Mouse (Mus musculus) forebrain, embryonic 16.5 days (tissue): ENCODE results near the gene Tprgl. TPM values are rescaled to one million over a fixed set of nuclear protein-coding genes. Genes with fewer than 3 reads are reported as not detected.

ENCODE experiments used
- ATAC-seq: fragments of 200-750 bp; cut with Nextera tagmentation; 2 replicates; pipeline ENCODE4 v1.8.0; 2017; ENCODE audit warnings: mild to moderate bottlenecking, moderate library complexity
- H3K27ac ChIP-seq: fragments of 300-500 bp; sonication (generic); 2 replicates; pipeline ENCODE4 v1.5.1; 2014; ENCODE audit warnings: low read length, control low read depth
- H3K27me3 ChIP-seq: fragments of 300-500 bp; sonication (generic); replicated peaks from 2 replicates; pipeline ENCODE4 v1.6.1; 2014; ENCODE audit warnings: low read length; ENCODE audit not compliant: control insufficient read depth, insufficient read depth
- H3K36me3 ChIP-seq: fragments of 300-500 bp; sonication (generic); 2 replicates; pipeline ENCODE4 v1.6.1; 2014; ENCODE audit not compliant: control insufficient read depth, insufficient read depth
- H3K4me1 ChIP-seq: fragments of 300-500 bp; sonication (generic); replicated peaks from 2 replicates; pipeline ENCODE4 v1.6.1; 2014; ENCODE audit warnings: low read length; ENCODE audit not compliant: control insufficient read depth, insufficient read depth
- H3K4me2 ChIP-seq: fragments of 300-500 bp; sonication (generic); 2 replicates; pipeline ENCODE4 v1.6.1; 2014; ENCODE audit warnings: mild to moderate bottlenecking, low read length, control low read depth
- H3K4me3 ChIP-seq: fragments of 300-500 bp; sonication (generic); replicated peaks from 2 replicates; pipeline ENCODE4 v1.5.1; 2014; ENCODE audit warnings: mild to moderate bottlenecking, low read length, control low read depth
- H3K9ac ChIP-seq: fragments of 300-500 bp; sonication (generic); replicated peaks from 2 replicates; pipeline ENCODE4 v1.6.1; 2014; ENCODE audit warnings: low read depth, low read length, control low read depth
- H3K9me3 ChIP-seq: fragments of 300-500 bp; sonication (generic); 2 replicates; pipeline ENCODE4 v1.6.1; 2016; ENCODE audit warnings: low read length; ENCODE audit not compliant: control insufficient read depth
- WGBS: fragments of 180-500 bp; shearing (Covaris S2); extraction: QIAGEN DNeasy Blood & Tissue Kit; methylation state at CpG from one replicate; pipeline ENCODE4 v1.1.7; 2014; 5-methylcytosine and 5-hydroxymethylcytosine counted together
- polyA plus RNA-seq: library from polyadenylated mRNA; unstranded; fragments of >200 nt; fragmentation: Nextera tagmentation; extraction: Ambion mirVana; gene quantifications from 2 replicates; pipeline ENCODE4 v1.2.1, GENCODE M21; 2015

Tprgl gene
- polyA plus RNA-seq, 1 experiment from 2014 or later: 174 TPM

GRCm38 (mm10) chr4:154129950-154130349, 30.5 kb downstream of the Tprgl start:
- ATAC-seq: no peak
- H3K4me2 ChIP-seq: no peak overlapping the region
- H3K4me3 ChIP-seq: no peak overlapping the region
- H3K4me1 ChIP-seq: no peaks in the 10 kb centered on the region
- no peak overlapping the region for H3K9ac ChIP-seq
- no peak overlapping the region for H3K27ac ChIP-seq
- H3K9me3 ChIP-seq: no peaks in the 10 kb centered on the region
- H3K36me3 ChIP-seq: no peaks in the 10 kb centered on the region
- peaks cover 3% of the 10 kb centered on the region; the same call in 1 of the 2 replicates for H3K27me3 ChIP-seq

- H3K36me3 ChIP-seq: no peaks in the 10 kb centered on the region
- no peaks in the 10 kb centered on the region for H3K9me3 ChIP-seq
- no peak for ATAC-seq
- peaks cover 3% of the 10 kb centered on the region; the same call in 1 of the 2 replicates for H3K27me3 ChIP-seq
- WGBS: 73% methylated on average over 3 of the region's 3 CpGs
- no peak overlapping the region for H3K27ac ChIP-seq
- H3K4me1 ChIP-seq: no peaks in the 10 kb centered on the region
- H3K9ac ChIP-seq: no peak overlapping the region
- H3K4me3 ChIP-seq: no peak overlapping the region
- H3K4me2 ChIP-seq: no peak overlapping the region
Measured at GRCm38 (mm10) chr4:154127273-154127672, 33.2 kb downstream of the Tprgl start.

GRCm38 (mm10) chr4:154125202-154125601, 35.3 kb downstream of the Tprgl start:
- Histone ChIP-seq H3K27ac (no peak overlapping the region), H3K4me1 (no peaks in the 10 kb centered on the region), H3K9ac (no peak overlapping the region), H3K4me2 (no peak overlapping the region), H3K9me3 (no peaks in the 10 kb centered on the region), H3K4me3 (no peak overlapping the region), H3K27me3 (peaks cover 3% of the 10 kb centered on the region; the same call in 1 of the 2 replicates), H3K36me3 (no peaks in the 10 kb centered on the region)
- no peak for ATAC-seq
- WGBS: 69% methylated on average over 5 of the region's 5 CpGs

GRCm38 (mm10) chr4:154123553-154123952, 36.9 kb downstream of the Tprgl start:
- Histone ChIP-seq H3K27ac (no peak overlapping the region), H3K4me1 (no peaks in the 10 kb centered on the region), H3K9me3 (no peaks in the 10 kb centered on the region), H3K27me3 (peaks cover 3% of the 10 kb centered on the region; the same call in 1 of the 2 replicates), H3K4me3 (no peak overlapping the region), H3K36me3 (no peaks in the 10 kb centered on the region), H3K9ac (no peak overlapping the region), H3K4me2 (no peak overlapping the region)
- 86% methylated on average over 6 of the region's 6 CpGs for WGBS
- ATAC-seq: no peak

DNA sequence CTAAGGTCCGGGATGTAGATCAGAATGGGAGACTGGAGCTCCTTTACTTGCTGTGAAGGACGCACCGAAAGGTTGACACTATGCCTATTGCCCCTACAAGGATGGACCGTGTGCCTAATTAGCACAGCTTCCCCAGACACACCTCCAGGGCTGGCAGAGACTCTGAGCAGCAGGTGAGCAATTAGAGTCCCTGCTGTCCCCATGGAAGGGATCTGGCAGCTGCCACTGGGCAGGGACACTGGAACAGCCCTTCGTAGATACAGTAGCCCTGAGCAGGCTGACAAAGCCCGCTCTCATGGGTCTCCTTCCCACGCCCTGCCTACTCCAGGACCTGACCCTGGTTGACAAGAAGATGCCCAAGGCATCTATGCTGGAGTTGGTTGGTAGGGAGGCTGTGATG, 38.1 kb downstream of the Tprgl start:
- H3K4me1 ChIP-seq: no peaks in the 10 kb centered on the region
- H3K4me2 ChIP-seq: no peak overlapping the region
- no peak overlapping the region for H3K27ac ChIP-seq
- 69% methylated on average over 7 of the region's 7 CpGs for WGBS
- H3K9me3 ChIP-seq: no peaks in the 10 kb centered on the region
- H3K9ac ChIP-seq: no peak overlapping the region
- ATAC-seq: no peak
- no peak overlapping the region for H3K4me3 ChIP-seq
- no peaks in the 10 kb centered on the region for H3K36me3 ChIP-seq
- no peaks in the 10 kb centered on the region for H3K27me3 ChIP-seq

- Histone ChIP-seq H3K9ac (no peak overlapping the region), H3K27ac (no peak overlapping the region), H3K27me3 (no peaks in the 10 kb centered on the region), H3K4me1 (no peaks in the 10 kb centered on the region), H3K4me3 (no peak overlapping the region), H3K36me3 (no peaks in the 10 kb centered on the region), H3K4me2 (no peak overlapping the region), H3K9me3 (no peaks in the 10 kb centered on the region)
- WGBS: 62% methylated on average over 11 of the region's 11 CpGs
- no peak for ATAC-seq
Measured at GRCm38 (mm10) chr4:154121800-154122199, 38.7 kb downstream of the Tprgl start.

DNA sequence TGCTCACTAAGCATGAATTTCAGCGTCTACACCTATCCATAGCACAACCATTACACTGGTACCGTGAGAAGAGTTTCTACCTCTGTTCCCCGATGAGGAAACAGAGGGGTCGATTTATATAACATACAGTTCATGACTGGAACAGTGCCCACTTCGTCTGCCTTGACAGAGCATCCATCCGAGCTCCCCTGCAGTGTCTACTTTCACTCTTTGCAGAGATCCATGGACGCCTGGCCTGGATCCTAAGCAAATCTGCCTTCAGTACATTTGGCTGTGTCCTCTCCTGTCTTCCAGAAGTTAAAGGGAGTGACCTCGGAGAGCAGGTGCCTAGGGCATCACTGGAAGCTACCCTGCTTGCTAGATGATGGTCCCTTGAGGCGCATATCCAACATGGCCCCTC, 41.3 kb downstream of the Tprgl start:
- Histone ChIP-seq H3K4me2 (no peak overlapping the region), H3K27ac (no peak overlapping the region), H3K9ac (no peak overlapping the region), H3K4me3 (no peak overlapping the region), H3K4me1 (no peaks in the 10 kb centered on the region), H3K27me3 (no peaks in the 10 kb centered on the region), H3K36me3 (no peaks in the 10 kb centered on the region), H3K9me3 (no peaks in the 10 kb centered on the region)
- 79% methylated on average over 9 of the region's 9 CpGs for WGBS
- ATAC-seq: no peak

GRCm38 (mm10) chr4:154118782-154119181, 41.7 kb downstream of the Tprgl start:
- Histone ChIP-seq H3K4me2 (no peak overlapping the region), H3K27me3 (no peaks in the 10 kb centered on the region), H3K27ac (no peak overlapping the region), H3K4me3 (no peak overlapping the region), H3K9ac (no peak overlapping the region), H3K9me3 (no peaks in the 10 kb centered on the region), H3K4me1 (no peaks in the 10 kb centered on the region), H3K36me3 (no peaks in the 10 kb centered on the region)
- 73% methylated on average over 9 of the region's 9 CpGs for WGBS
- ATAC-seq: no peak

GRCm38 (mm10) chr4:154116421-154116820, 44.0 kb downstream of the Tprgl start:
- no peak overlapping the region for H3K4me3 ChIP-seq
- no peaks in the 10 kb centered on the region for H3K27me3 ChIP-seq
- H3K27ac ChIP-seq: no peak overlapping the region
- H3K9me3 ChIP-seq: no peaks in the 10 kb centered on the region
- H3K36me3 ChIP-seq: no peaks in the 10 kb centered on the region
- ATAC-seq: no peak
- WGBS: 47% methylated on average over 7 of the region's 7 CpGs
- H3K4me2 ChIP-seq: no peak overlapping the region
- no peaks in the 10 kb centered on the region for H3K4me1 ChIP-seq
- no peak overlapping the region for H3K9ac ChIP-seq

GRCm38 (mm10) chr4:154109850-154110243, 50.6 kb downstream of the Tprgl start:
- Histone ChIP-seq H3K27me3 (no peaks in the 10 kb centered on the region), H3K27ac (no peak overlapping the region), H3K36me3 (no peaks in the 10 kb centered on the region), H3K4me3 (no peak overlapping the region), H3K4me2 (peak overlapping the region; percentile 22; the same call in 1 of the 2 replicates), H3K9me3 (no peaks in the 10 kb centered on the region), H3K4me1 (peaks cover 10% of the 10 kb centered on the region), H3K9ac (no peak overlapping the region)
- no peak for ATAC-seq
- 71% methylated on average over 11 of the region's 11 CpGs for WGBS
